Mouse (Mus musculus) lung, postnatal 25 days (tissue): ENCODE measurements around the gene Mesp2.

Source experiments
- DNase-seq: peaks from one replicate; pipeline ENCODE4 v3.0.0; 2022; ENCODE audit warnings: low spot score

The Mesp2 gene

DNA sequence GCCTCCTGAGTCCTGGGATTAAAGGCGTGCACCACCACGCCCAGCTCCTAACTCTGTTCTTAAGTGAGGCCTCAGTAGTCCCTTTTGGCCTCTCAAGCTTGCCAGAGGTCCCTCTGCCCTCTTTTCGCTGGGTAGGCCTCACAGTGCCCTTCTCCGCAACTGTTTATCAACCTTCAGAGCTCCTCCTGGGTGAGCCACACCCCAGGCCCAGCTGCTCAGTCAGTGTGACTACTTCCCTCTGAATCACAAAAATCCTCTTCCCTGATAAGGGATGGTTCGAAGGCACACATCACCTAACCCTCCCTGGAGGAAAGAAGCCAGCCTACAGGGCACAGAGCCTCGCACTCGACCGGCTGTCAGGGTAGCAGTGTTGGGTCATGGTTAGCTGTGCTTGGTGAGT is 51.3 kb downstream of the Mesp2 start:
- DNase-seq = no peak
